Mouse (Mus musculus) A20 (cell line): Measurements from ENCODE around the gene Treml4.

Experiments used
- DNase-seq: peaks from one replicate; pipeline ENCODE4 v3.0.0-alpha.2; 2011; ENCODE audit warnings: low read depth, low spot score

Gene Treml4

DNA sequence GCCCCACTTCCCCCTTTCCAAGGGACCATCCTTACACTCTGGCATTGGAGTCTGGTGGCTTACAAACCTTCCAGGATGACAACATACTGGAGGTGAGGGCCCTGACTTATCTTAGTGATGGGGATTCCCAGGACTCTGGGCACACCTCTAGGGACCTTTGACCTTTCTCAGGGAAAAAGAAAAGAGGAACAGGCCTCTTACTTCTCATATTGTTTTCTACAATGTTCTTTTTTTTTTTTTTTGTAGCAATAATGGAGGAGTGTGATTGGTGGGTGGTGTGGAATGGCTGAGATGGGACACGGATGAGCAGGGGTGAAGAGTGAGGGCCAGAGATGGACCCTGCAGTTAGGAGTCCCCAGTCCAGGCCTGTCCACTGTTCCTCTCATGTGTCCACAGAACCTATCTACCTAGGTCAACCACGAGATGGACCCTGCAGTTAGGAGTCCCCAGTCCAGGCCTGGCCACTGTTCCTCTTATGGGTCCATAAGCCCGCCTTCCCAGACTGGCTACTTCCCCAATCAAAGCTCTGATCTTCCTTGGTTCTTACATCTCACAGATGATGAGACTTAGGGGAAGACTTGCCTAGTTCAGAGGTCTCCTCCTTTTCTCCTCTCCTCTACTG is at the start of gene Treml4:
TSS of gene Treml4 (plus strand) at position 555 of the 622 bp plus-strand sequence.
- DNase-seq: peak; percentile 16

DNA sequence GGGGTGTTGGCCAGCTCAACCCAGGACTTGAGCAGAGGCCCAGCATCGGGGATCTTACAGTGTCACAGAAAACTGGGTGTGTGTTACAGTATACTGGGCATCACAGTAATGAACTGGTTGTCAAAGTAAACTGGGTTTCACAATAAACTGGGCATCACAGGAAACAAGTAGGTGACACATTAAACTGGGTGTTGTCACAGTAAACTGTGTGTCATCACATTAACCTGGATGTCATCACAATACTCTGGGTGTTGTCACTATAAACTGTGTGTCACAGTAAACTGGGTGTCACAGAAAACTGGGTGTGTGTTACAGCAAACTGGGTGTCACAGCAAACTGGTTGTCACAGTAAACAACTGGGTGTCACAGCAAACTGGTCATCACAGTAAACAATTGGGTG is 48.7 kb upstream of the Treml4 start:
- DNase-seq: no peak

GRCm38 (mm10) chr17:48230680-48231079 is 33.4 kb upstream of the Treml4 start:
- DNase-seq: no peak

- no peak for DNase-seq
Measured at GRCm38 (mm10) chr17:48232518-48232917, 31.6 kb upstream of the Treml4 start, which contains the start of gene Trem1. Gene Trem1, plus strand, starts transcription at chr17:48232768.

DNA sequence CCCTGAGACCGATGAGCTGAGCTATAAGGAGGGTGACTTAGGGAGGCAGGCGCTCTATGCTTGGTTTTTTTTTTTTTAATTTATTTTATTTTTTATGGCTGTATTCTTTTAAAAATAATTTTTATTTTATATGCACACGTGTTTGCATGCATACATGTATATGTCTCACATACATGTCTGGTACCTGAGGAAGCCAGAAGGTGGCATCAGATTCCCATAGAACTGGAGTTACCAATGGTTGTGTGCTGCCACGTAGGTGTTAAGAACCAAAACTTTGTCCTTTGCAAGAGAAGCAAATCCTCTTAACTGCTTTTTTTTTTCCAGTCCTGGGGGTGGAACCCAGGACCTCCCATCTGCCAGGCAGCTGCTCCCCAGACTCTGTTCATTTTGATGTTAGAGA is 30.3 kb upstream of the Treml4 start:
- no peak for DNase-seq

DNA sequence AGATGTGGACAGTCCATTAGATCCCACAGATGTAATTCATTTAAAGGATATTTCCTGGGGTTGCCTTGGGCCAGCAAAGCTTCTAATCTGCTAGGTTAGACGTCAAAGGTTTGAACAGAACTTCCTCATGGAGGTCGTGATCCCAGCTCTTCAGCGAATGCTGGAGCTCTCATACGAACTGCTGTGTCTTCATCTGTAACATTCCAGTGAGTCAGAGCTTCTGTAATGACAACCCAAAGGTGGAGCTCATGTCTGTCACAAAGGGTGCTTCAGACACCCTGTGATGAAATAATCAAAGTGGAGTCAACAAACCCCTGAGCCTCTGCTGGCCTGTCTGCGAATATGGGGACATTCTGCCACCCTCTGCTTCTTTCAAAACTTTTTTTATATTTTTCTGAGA is 29.5 kb upstream of the Treml4 start:
- DNase-seq: no peak

DNA sequence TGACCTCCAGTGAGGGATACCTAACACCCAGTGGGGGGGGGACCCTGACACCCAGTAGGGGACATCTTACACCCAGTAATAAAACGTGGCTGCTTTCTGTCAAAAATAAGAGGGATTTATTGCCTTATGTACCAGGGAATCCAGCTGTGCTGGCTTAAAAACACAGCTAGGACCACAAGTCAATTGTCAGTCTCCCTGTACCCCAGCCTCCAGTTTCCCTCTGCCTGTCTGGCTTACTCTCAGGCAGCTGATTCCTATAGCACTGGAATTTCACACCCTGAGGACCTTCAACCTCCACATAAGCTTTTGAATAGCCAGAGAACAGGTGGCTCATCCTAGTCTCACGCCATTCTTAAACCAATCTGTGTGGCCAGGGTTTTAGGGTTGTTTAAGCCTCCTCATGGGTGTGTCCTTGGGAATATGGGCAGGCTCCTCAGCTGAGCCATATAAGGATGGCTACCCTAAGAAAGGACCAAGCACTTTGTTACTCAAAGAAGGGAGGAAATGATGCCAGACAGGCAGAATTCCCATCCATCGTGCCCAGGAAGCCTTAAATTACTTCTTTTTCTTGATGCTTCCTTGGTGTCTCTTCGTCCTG is 28.2 kb upstream of the Treml4 start:
- no peak for DNase-seq

- DNase-seq: no peak
Measured at GRCm38 (mm10) chr17:48237621-48238020, 26.5 kb upstream of the Treml4 start.

GRCm38 (mm10) chr17:48247221-48247928 is 16.7 kb upstream of the Treml4 start, which contains the start of gene Trem3:
Gene Trem3, plus strand, starts transcription at chr17:48247777.
- no peak for DNase-seq

GRCm38 (mm10) chr17:48249039-48249438 is 15.1 kb upstream of the Treml4 start:
- DNase-seq: no peak

- no peak for DNase-seq
Measured at GRCm38 (mm10) chr17:48249501-48249900, 14.6 kb upstream of the Treml4 start.

- no peak for DNase-seq
Measured at GRCm38 (mm10) chr17:48250631-48251030, 13.5 kb upstream of the Treml4 start.

- DNase-seq: no peak
Measured at GRCm38 (mm10) chr17:48256575-48256974, 7.5 kb upstream of the Treml4 start.

DNA sequence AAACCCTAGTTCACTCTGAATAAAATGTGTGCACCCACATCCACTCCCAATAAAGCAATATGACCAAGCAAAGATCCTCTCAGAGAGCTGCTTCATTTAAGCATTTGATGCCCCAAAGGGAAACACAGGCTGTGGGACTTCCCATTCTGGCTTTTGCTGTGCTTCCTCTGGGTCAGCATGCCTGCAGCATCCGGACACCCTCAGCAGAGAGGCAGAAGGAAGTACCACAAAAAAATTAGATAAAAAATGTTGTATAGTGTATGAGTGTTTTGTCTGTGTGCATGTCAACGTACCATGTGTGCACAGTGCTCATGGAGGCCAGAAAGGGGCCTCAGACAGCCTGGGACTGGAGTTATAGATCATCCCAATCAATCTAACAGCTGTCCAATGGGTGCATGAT is 2.2 kb upstream of the Treml4 start:
- no peak for DNase-seq

- no peak for DNase-seq
Measured at GRCm38 (mm10) chr17:48264662-48265061, 567 bp downstream of the Treml4 start.

DNA sequence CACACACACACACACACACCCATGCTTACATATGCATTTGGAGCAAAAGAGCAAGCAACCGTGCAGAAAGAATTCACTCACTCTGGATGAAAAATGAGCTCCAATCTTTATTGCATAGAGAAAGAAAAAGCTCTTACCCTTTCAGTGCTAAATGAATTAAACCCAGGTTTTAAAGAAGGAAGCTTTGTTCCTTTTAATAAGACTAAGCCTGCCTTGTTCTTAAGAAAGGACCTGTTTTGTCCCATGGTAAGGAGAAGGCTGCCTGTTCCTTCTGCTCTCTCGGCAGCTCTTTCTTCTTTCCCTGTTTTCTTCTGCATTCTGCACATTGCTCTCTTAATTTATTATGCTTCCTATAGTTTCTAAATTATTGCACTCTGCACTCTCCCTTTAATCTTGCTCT is 2.0 kb downstream of the Treml4 start:
- DNase-seq: no peak

- no peak for DNase-seq
Measured at GRCm38 (mm10) chr17:48266610-48267304, 2.7 kb downstream of the Treml4 start.

GRCm38 (mm10) chr17:48267591-48267990 is 3.5 kb downstream of the Treml4 start:
- peak; percentile 52 for DNase-seq

DNA sequence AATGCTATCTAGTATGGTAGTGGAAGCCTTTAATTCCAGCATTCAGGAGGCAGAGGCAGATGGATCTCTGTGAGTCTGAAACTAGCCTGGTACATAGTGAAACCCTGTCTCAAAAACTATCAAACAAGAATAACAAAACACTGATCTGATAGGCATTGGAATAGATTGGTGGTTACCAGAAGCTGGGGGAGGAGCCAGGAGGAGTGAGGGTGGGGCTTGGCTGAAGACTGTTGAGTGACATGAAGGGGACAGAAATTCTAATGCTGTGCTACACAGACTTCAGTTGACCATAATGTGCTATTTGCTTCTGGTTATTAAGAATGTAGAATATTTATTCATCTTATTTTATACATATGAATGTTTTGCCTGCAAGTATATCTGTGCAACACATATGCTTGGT is 4.2 kb downstream of the Treml4 start:
- DNase-seq: no peak

GRCm38 (mm10) chr17:48269833-48270232 is 5.7 kb downstream of the Treml4 start:
- DNase-seq: no peak

GRCm38 (mm10) chr17:48272158-48272557 is 8.1 kb downstream of the Treml4 start:
- DNase-seq: no peak

DNA sequence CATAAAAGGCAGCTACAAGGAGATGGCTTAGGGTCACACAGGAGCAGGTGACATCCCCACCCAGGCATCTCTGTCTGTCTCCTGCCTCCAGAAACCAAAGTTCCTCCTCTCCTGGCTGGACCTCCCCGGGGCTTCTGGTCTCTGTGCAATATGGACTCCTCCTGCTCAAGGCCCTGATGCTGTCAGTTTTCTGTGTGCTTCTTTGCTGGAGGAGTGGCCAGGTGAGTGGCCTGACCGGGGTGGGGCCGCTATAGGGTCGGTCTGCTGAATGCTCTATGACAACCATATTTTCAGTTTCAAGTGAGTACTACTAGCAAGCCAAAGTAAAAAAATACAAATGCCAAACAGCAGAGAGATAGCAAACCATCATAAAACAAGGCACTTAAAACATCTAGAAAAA is 8.5 kb downstream of the Treml4 start:
- no peak for DNase-seq
